Mouse (Mus musculus) thymus, adult 2 months (tissue): ENCODE measurements around the gene Spop.

ENCODE experiments used
- CTCF ChIP-seq: fragments of 200-500 bp; IDR thresholded peaks from 2 replicates; pipeline ENCODE4 v1.5.1; 2012; ENCODE audit warnings: mild to moderate bottlenecking, control low read depth, low read length, moderate library complexity, borderline replicate concordance; ENCODE audit not compliant: control insufficient read depth, poor library complexity, insufficient read depth; ENCODE audit errors: extremely low read depth
- POLR2A ChIP-seq: fragments of 200-500 bp; IDR thresholded peaks from 2 replicates; pipeline ENCODE4 v1.6.1; 2012; ENCODE audit warnings: mild to moderate bottlenecking, low read length, control low read depth, moderate library complexity; ENCODE audit not compliant: control insufficient read depth, poor library complexity, insufficient read depth; ENCODE audit errors: extremely low read depth

DNA sequence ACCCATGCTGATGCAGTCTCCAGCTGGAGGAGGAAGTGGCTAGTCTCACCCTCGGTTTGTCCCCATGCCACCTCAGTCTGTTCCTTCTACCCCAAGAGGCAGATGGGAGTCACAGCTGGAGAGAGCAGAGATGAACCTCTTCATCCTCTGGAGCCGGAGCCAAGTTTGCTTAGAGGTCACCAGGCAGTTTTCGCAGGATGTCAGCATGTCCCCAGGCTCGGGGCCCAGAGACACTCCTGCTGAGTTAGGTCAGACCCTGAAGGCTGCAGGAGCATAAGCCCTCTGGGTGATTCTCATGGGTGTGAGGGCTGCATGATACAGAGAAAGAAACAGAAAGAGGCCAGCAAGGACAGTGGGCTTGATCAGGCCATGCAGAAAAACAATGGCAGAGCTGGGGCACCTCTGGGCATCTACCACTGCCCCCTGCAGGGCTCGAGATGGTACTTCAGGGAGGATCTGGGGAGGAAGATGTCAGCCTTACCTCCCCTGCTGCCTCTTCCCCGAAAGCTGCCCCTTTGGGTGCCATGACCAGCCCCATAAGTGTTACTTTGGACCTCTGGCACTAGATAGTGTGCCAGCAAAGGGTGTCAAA is 95.3 kb downstream of the Spop start:
- TF ChIP-seq POLR2A = no peak
- TF ChIP-seq CTCF = peak; percentile 14; the same call in 1 of the 2 replicates
